Mouse (Mus musculus): ENCODE measurements around the gene Zfp513.

The Zfp513 gene

GRCm38 (mm10) chr5:31179301-31179765, 22.8 kb downstream of the Zfp513 start:
- DNase-seq (ENCODE audit: low spot score in 2 of 2), result peak; percentile 51 to 64

GRCm38 (mm10) chr5:31168630-31169029, 33.5 kb downstream of the Zfp513 start:
- DNase-seq (ENCODE audit: low spot score in 2 of 2), result no peak

DNA sequence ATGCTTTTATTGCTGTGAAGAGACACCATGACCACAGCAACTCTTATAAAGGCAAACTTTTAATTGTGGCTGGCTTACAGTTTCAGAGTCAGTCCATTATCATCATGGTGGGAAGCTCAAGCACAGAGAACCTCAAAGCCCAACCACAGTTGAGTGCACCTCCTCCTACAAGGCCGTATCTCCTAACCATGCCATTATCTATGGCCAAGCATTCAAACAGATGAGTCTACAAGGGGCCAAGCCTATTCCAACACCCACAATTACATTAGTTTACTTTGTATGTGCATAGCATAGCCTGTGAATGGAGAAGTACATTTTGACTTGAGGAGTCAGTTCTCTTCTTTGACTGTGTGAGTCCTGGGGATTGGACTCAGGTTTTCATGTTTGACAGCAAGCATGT, 37.2 kb downstream of the Zfp513 start:
- DNase-seq (ENCODE audit: low spot score in 2 of 2), result no peak

GRCm38 (mm10) chr5:31162462-31162861, 39.6 kb downstream of the Zfp513 start:
- DNase-seq (ENCODE audit: low spot score in 2 of 2), result no peak

- DNase-seq (ENCODE audit: low spot score in 2 of 2), result peak; percentile 88 to 93
Observed at GRCm38 (mm10) chr5:31154152-31154553, 48.0 kb downstream of the Zfp513 start, which contains the start of gene Mpv17. Gene Mpv17, minus strand, starts transcription at chr5:31154251.

DNA sequence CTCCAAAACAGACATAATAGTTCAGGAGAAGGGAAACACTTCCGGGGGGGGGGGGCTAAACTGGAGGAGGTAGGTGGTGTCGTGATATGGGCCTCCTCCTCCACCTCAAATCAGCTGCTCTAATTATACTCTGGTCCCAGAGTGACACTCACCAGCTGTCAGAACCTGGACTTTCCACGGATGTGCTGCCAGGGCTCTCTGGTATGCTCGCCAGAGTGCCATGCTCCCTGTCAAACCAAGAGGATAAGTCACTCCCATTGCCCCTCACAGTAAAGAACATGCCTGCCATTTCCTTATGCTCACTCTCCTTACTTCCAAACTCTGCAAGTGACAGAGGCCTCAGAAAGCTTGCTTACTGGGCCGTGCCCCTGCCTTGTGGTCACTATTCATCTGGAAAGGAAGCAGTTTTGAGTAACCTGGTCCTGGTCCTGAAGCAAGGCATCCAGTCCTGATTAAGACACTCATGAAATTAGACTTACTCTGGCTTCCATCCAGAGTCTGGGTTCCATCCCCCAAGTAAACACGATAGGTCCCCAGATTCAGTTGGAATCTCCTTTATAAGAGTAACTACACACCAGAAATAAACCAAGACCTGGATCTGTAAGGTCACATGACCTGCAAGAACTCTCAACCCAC, 48.5 kb downstream of the Zfp513 start:
- peak in 1 of 2 experiments; percentile 30 for DNase-seq (ENCODE audit: low spot score in 2 of 2)

- no peak for DNase-seq (ENCODE audit: low spot score in 2 of 2)
Observed at GRCm38 (mm10) chr5:31151746-31152145, 50.4 kb downstream of the Zfp513 start.

DNA sequence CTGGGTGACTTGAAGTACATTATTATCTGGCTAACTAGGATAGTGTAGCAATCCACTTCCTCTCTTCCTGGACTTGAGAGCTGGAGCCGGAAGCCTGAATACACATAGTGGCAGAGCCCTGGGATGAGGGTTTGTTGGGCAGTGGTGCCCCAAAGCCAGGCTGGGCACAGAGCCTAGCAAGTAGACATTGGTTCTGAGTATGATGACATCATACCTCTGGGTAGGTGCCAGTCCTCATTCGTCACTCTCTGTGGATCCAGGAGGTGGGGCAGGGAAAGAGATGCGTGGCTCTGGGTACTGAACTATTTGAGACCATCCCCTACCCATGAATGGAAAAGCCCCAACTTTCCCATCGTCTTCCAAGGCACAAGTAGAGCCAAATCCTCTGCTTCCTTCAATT, 52.3 kb downstream of the Zfp513 start:
- DNase-seq (ENCODE audit: low spot score in 2 of 2), result no peak

Measured in right cerebral cortex, postnatal 10 days (tissue).